Mouse (Mus musculus) limb, embryonic 11.5 days (tissue): ENCODE measurements around the gene Fut1. TPM values are rescaled to one million over a fixed set of nuclear protein-coding genes. Genes with fewer than 3 reads are reported as not detected.

ENCODE experiments used
- ATAC-seq: fragments of 200-750 bp; cut with Nextera tagmentation; 2 replicates; pipeline ENCODE4 v1.8.0; 2017; ENCODE audit warnings: low read depth; ENCODE audit not compliant: insufficient number of reproducible peaks, low FRiP score, low TSS enrichment
- DNase-seq: peaks from one replicate; pipeline ENCODE4 v3.0.0-alpha.2; 2015; ENCODE audit warnings: low spot score
- H3K27ac ChIP-seq: fragments of 300-500 bp; sonication (generic); replicated peaks from 2 replicates; pipeline ENCODE4 v1.5.1; 2014; ENCODE audit warnings: low read depth, mild to moderate bottlenecking, low read length
- H3K27me3 ChIP-seq: fragments of 300-500 bp; sonication (generic); 2 replicates; pipeline ENCODE4 v1.6.1; 2014; ENCODE audit warnings: mild to moderate bottlenecking, low read length, mixed read lengths; ENCODE audit not compliant: control insufficient read depth, insufficient read depth
- H3K36me3 ChIP-seq: fragments of 300-500 bp; sonication (generic); 2 replicates; pipeline ENCODE4 v1.6.1; 2014; ENCODE audit warnings: mild to moderate bottlenecking, low read length, moderate library complexity, mixed read lengths; ENCODE audit not compliant: control insufficient read depth, insufficient read depth
- H3K4me1 ChIP-seq: fragments of 300-500 bp; sonication (generic); 2 replicates; pipeline ENCODE4 v1.6.1; 2014; ENCODE audit warnings: low read length, mixed read lengths; ENCODE audit not compliant: control insufficient read depth, insufficient read depth
- H3K4me2 ChIP-seq: fragments of 300-500 bp; sonication (generic); 2 replicates; pipeline ENCODE4 v1.6.1; 2014; ENCODE audit warnings: low read depth, mild to moderate bottlenecking, moderate library complexity; ENCODE audit not compliant: severe bottlenecking
- H3K4me3 ChIP-seq: fragments of 300-500 bp; sonication (generic); 2 replicates; pipeline ENCODE4 v1.5.1; 2014; ENCODE audit warnings: low read depth, low read length
- H3K9ac ChIP-seq: fragments of 300-500 bp; sonication (generic); 2 replicates; pipeline ENCODE4 v1.6.1; 2014; ENCODE audit warnings: mild to moderate bottlenecking, low read length
- H3K9me3 ChIP-seq: fragments of 300-500 bp; sonication (generic); 2 replicates; pipeline ENCODE4 v1.6.1; 2016; ENCODE audit warnings: low read length; ENCODE audit not compliant: control insufficient read depth
- WGBS: fragments of 180-500 bp; shearing (Covaris S2); extraction: QIAGEN DNeasy Blood & Tissue Kit; methylation state at CpG from one replicate; pipeline ENCODE4 v1.1.7; 2014; 5-methylcytosine and 5-hydroxymethylcytosine counted together
- polyA plus RNA-seq: library from polyadenylated mRNA; unstranded; fragments of >200 nt; fragmentation: Nextera tagmentation; extraction: Ambion mirVana; gene quantifications from 2 replicates; pipeline ENCODE4 v1.2.1, GENCODE M21; 2014

Fut1 gene
- polyA plus RNA-seq, 1 experiment from 2014 or later, result 0.07 TPM

GRCm38 (mm10) chr7:45596107-45596506 lies 21.0 kb upstream of the Fut1 start:
- Histone ChIP-seq H3K36me3 (no peaks in the 10 kb centered on the region), H3K9ac (no peak overlapping the region), H3K27ac (no peak overlapping the region), H3K9me3 (no peaks in the 10 kb centered on the region), H3K4me2 (no peak overlapping the region), H3K4me3 (no peak overlapping the region), H3K4me1 (no peaks in the 10 kb centered on the region), H3K27me3 (no peaks in the 10 kb centered on the region)
- ATAC-seq (no peak), DNase-seq (no peak)
- 81% methylated on average over 1 of the region's 1 CpGs for WGBS

- H3K4me1 ChIP-seq, result no peaks in the 10 kb centered on the region
- no peak overlapping the region for H3K4me2 ChIP-seq
- no peaks in the 10 kb centered on the region for H3K9me3 ChIP-seq
- 85% methylated on average over 5 of the region's 5 CpGs for WGBS
- no peaks in the 10 kb centered on the region for H3K36me3 ChIP-seq
- DNase-seq (no peak), ATAC-seq (no peak)
- no peak overlapping the region for H3K4me3 ChIP-seq
- no peak overlapping the region for H3K9ac ChIP-seq
- H3K27me3 ChIP-seq, result no peaks in the 10 kb centered on the region
- H3K27ac ChIP-seq, result no peak overlapping the region
These were observed 20.1 kb upstream of the Fut1 start for GRCm38 (mm10) chr7:45597013-45597412.

GRCm38 (mm10) chr7:45597527-45597926 lies 19.6 kb upstream of the Fut1 start:
- no peak for DNase-seq
- Histone ChIP-seq H3K27ac (no peak overlapping the region), H3K9ac (no peak overlapping the region), H3K4me1 (no peaks in the 10 kb centered on the region), H3K4me3 (no peak overlapping the region), H3K9me3 (no peaks in the 10 kb centered on the region), H3K27me3 (no peaks in the 10 kb centered on the region), H3K4me2 (no peak overlapping the region), H3K36me3 (no peaks in the 10 kb centered on the region)
- 92% methylated on average over 6 of the region's 6 CpGs for WGBS
- ATAC-seq, result no peak

- 49% methylated on average over 18 of the region's 18 CpGs for WGBS
- DNase-seq, result no peak
- Histone ChIP-seq H3K4me2 (no peak overlapping the region), H3K36me3 (no peaks in the 10 kb centered on the region), H3K27me3 (no peaks in the 10 kb centered on the region), H3K4me1 (no peaks in the 10 kb centered on the region), H3K9ac (no peak overlapping the region), H3K4me3 (no peak overlapping the region), H3K9me3 (no peaks in the 10 kb centered on the region), H3K27ac (no peak overlapping the region)
- ATAC-seq, result no peak
These were observed 17.9 kb upstream of the Fut1 start for GRCm38 (mm10) chr7:45598960-45599879.

GRCm38 (mm10) chr7:45605704-45606289 lies 11.3 kb upstream of the Fut1 start:
- Histone ChIP-seq H3K4me3 (no peak overlapping the region), H3K4me1 (no peaks in the 10 kb centered on the region), H3K27ac (no peak overlapping the region), H3K9me3 (no peaks in the 10 kb centered on the region), H3K27me3 (no peaks in the 10 kb centered on the region), H3K9ac (no peak overlapping the region), H3K4me2 (no peak overlapping the region), H3K36me3 (no peaks in the 10 kb centered on the region)
- 80% methylated on average over 9 of the region's 9 CpGs for WGBS
- no peak for ATAC-seq
- DNase-seq, result no peak

GRCm38 (mm10) chr7:45609511-45609910 lies 7.6 kb upstream of the Fut1 start:
- no peak for DNase-seq
- Histone ChIP-seq H3K36me3 (no peaks in the 10 kb centered on the region), H3K9ac (no peak overlapping the region), H3K9me3 (no peaks in the 10 kb centered on the region), H3K27me3 (no peaks in the 10 kb centered on the region), H3K4me1 (no peaks in the 10 kb centered on the region), H3K4me2 (no peak overlapping the region), H3K4me3 (no peak overlapping the region), H3K27ac (no peak overlapping the region)
- WGBS, result 77% methylated on average over 1 of the region's 1 CpGs
- no peak for ATAC-seq

- DNase-seq, result no peak
- Histone ChIP-seq H3K27ac (no peak overlapping the region), H3K36me3 (no peaks in the 10 kb centered on the region), H3K4me2 (no peak overlapping the region), H3K27me3 (peaks cover 25% of the 10 kb centered on the region), H3K9ac (no peak overlapping the region), H3K4me3 (no peak overlapping the region), H3K4me1 (peaks cover 8% of the 10 kb centered on the region; the same call in 1 of the 2 replicates), H3K9me3 (no peaks in the 10 kb centered on the region)
- ATAC-seq, result no peak
- WGBS, result 20% methylated on average over 6 of the region's 6 CpGs
These were observed 812 bp upstream of the Fut1 start for GRCm38 (mm10) chr7:45616277-45616676.

GRCm38 (mm10) chr7:45618316-45618715 lies 1.2 kb downstream of the Fut1 start:
- DNase-seq, result no peak
- 85% methylated on average over 5 of the region's 5 CpGs for WGBS
- peaks cover 25% of the 10 kb centered on the region for H3K27me3 ChIP-seq
- ATAC-seq, result no peak
- no peak overlapping the region for H3K4me3 ChIP-seq
- no peak overlapping the region for H3K9ac ChIP-seq
- no peak overlapping the region for H3K4me2 ChIP-seq
- no peaks in the 10 kb centered on the region for H3K36me3 ChIP-seq
- H3K27ac ChIP-seq, result no peak overlapping the region
- H3K9me3 ChIP-seq, result no peaks in the 10 kb centered on the region
- H3K4me1 ChIP-seq, result peaks cover 8% of the 10 kb centered on the region; the same call in 1 of the 2 replicates
